Mouse (Mus musculus) forebrain, embryonic 11.5 days (tissue): ENCODE data around the gene Prl7d1. TPM values are rescaled to one million over a fixed set of nuclear protein-coding genes. Genes with fewer than 3 reads are reported as not detected.

ENCODE experiments used
- polyA plus RNA-seq: library from polyadenylated mRNA; unstranded; fragments of >200 nt; fragmentation: Nextera tagmentation; extraction: Ambion mirVana; gene quantifications from 2 replicates; pipeline ENCODE4 v1.2.1, GENCODE M21; 2014

Prl7d1 gene
- polyA plus RNA-seq, 1 experiment from 2014 or later = not detected

Other genes with a start within 250 kb of the Prl7d1 start
- gene Prl8a8, start 203.5 kb downstream of the Prl7d1 start, polyA plus RNA-seq = not detected in 2 replicates
- gene Prl8a9, start 152.1 kb downstream of the Prl7d1 start, polyA plus RNA-seq = not detected in 2 replicates
- gene Prl8a1, start 134.6 kb downstream of the Prl7d1 start, polyA plus RNA-seq = not detected in 2 replicates
- not detected in 2 replicates for gene Prl7b1, start 106.2 kb downstream of the Prl7d1 start, polyA plus RNA-seq
- not detected in 2 replicates for gene Prl7a1, start 74.2 kb downstream of the Prl7d1 start, polyA plus RNA-seq
- gene Prl7a2, start 48.7 kb downstream of the Prl7d1 start, polyA plus RNA-seq = not detected in 2 replicates
- not detected in 2 replicates for gene Prl7c1, start 64.1 kb upstream of the Prl7d1 start, polyA plus RNA-seq
- gene Prl2a1, start 84.9 kb upstream of the Prl7d1 start, polyA plus RNA-seq = not detected in 2 replicates
- not detected in 2 replicates for gene Prl2c1, start 132.6 kb upstream of the Prl7d1 start, polyA plus RNA-seq